Mouse (Mus musculus): ENCODE data around the gene Hes7. TPM values are rescaled to one million over a fixed set of nuclear protein-coding genes. Genes with fewer than 3 reads are reported as not detected.
A peak's percentile ranks its signal among the peaks of the same experiment; 100 is the strongest.

Gene Hes7
- polyA plus RNA-seq, 1 experiment from 2014 or later, result 0.70 TPM

- Histone ChIP-seq H3K4me1 (replicated peaks) (peaks cover 4% of the 10 kb centered on the region), H3K4me2 (no peak overlapping the region), H3K4me3 (no peak overlapping the region), H3K36me3 (no peaks in the 10 kb centered on the region), H3K9ac (no peak overlapping the region), H3K27me3 (replicated peaks) (no peaks in the 10 kb centered on the region), H3K9me3 (replicated peaks) (no peaks in the 10 kb centered on the region), H3K27ac (ENCODE audit: poor library complexity, severe bottlenecking) (no peak overlapping the region)
- WGBS, result 73% methylated on average over 9 of the region's 9 CpGs
- ATAC-seq (ENCODE audit: insufficient number of reproducible peaks, low FRiP score), result no peak
Observed at GRCm38 (mm10) chr11:69077316-69077715, 42.9 kb upstream of the Hes7 start.

- Histone ChIP-seq H3K4me2 (no peak overlapping the region), H3K36me3 (no peaks in the 10 kb centered on the region), H3K4me1 (replicated peaks) (no peaks in the 10 kb centered on the region), H3K9ac (no peak overlapping the region), H3K27me3 (replicated peaks) (no peaks in the 10 kb centered on the region), H3K4me3 (no peak overlapping the region), H3K9me3 (replicated peaks) (no peaks in the 10 kb centered on the region), H3K27ac (ENCODE audit: poor library complexity, severe bottlenecking) (no peak overlapping the region)
- no peak for ATAC-seq (ENCODE audit: insufficient number of reproducible peaks, low FRiP score)
- WGBS, result 71% methylated on average over 6 of the region's 6 CpGs
Observed at GRCm38 (mm10) chr11:69078041-69078440, 42.2 kb upstream of the Hes7 start.

- Histone ChIP-seq H3K27ac (ENCODE audit: poor library complexity, severe bottlenecking) (no peak overlapping the region), H3K4me3 (no peak overlapping the region), H3K27me3 (replicated peaks) (no peaks in the 10 kb centered on the region), H3K4me2 (no peak overlapping the region), H3K4me1 (replicated peaks) (no peaks in the 10 kb centered on the region), H3K9ac (no peak overlapping the region), H3K9me3 (replicated peaks) (no peaks in the 10 kb centered on the region), H3K36me3 (no peaks in the 10 kb centered on the region)
- 57% methylated on average over 5 of the region's 5 CpGs for WGBS
- no peak for ATAC-seq (ENCODE audit: insufficient number of reproducible peaks, low FRiP score)
Observed at GRCm38 (mm10) chr11:69078805-69079438, 41.3 kb upstream of the Hes7 start.

GRCm38 (mm10) chr11:69080102-69080854 is 39.9 kb upstream of the Hes7 start:
- ATAC-seq (ENCODE audit: insufficient number of reproducible peaks, low FRiP score), result no peak
- Histone ChIP-seq H3K9me3 (replicated peaks) (no peaks in the 10 kb centered on the region), H3K9ac (no peak overlapping the region), H3K27ac (ENCODE audit: poor library complexity, severe bottlenecking) (no peak overlapping the region), H3K36me3 (no peaks in the 10 kb centered on the region), H3K27me3 (replicated peaks) (no peaks in the 10 kb centered on the region), H3K4me1 (replicated peaks) (no peaks in the 10 kb centered on the region), H3K4me3 (no peak overlapping the region), H3K4me2 (no peak overlapping the region)
- WGBS, result 78% methylated on average over 15 of the region's 15 CpGs

GRCm38 (mm10) chr11:69080855-69081222 is 39.4 kb upstream of the Hes7 start:
- Histone ChIP-seq H3K9ac (no peak overlapping the region), H3K4me3 (no peak overlapping the region), H3K27me3 (replicated peaks) (no peaks in the 10 kb centered on the region), H3K4me2 (no peak overlapping the region), H3K4me1 (replicated peaks) (no peaks in the 10 kb centered on the region), H3K36me3 (no peaks in the 10 kb centered on the region), H3K27ac (ENCODE audit: poor library complexity, severe bottlenecking) (no peak overlapping the region), H3K9me3 (replicated peaks) (no peaks in the 10 kb centered on the region)
- ATAC-seq (ENCODE audit: insufficient number of reproducible peaks, low FRiP score), result no peak
- 83% methylated on average over 8 of the region's 8 CpGs for WGBS

- WGBS, result 85% methylated on average over 7 of the region's 7 CpGs
- peaks cover 6% of the 10 kb centered on the region for H3K4me1 ChIP-seq (replicated peaks)
- ATAC-seq (ENCODE audit: insufficient number of reproducible peaks, low FRiP score), result no peak
- H3K9me3 ChIP-seq (replicated peaks), result no peaks in the 10 kb centered on the region
- no peak overlapping the region for H3K27ac ChIP-seq (ENCODE audit: poor library complexity, severe bottlenecking)
- H3K27me3 ChIP-seq (replicated peaks), result no peaks in the 10 kb centered on the region
- H3K4me2 ChIP-seq, result no peak overlapping the region
- H3K36me3 ChIP-seq, result no peaks in the 10 kb centered on the region
- no peak overlapping the region for H3K4me3 ChIP-seq
- no peak overlapping the region for H3K9ac ChIP-seq
Observed at GRCm38 (mm10) chr11:69081613-69082012, 38.6 kb upstream of the Hes7 start.

GRCm38 (mm10) chr11:69085608-69086007 is 34.6 kb upstream of the Hes7 start:
- no peak overlapping the region for H3K27ac ChIP-seq (ENCODE audit: poor library complexity, severe bottlenecking)
- 77% methylated on average over 6 of the region's 6 CpGs for WGBS
- H3K4me3 ChIP-seq, result no peak overlapping the region

GRCm38 (mm10) chr11:69086390-69086789 is 33.8 kb upstream of the Hes7 start:
- Histone ChIP-seq H3K9me3 (replicated peaks) (no peaks in the 10 kb centered on the region), H3K36me3 (peaks cover 18% of the 10 kb centered on the region), H3K27me3 (replicated peaks) (no peaks in the 10 kb centered on the region), H3K4me2 (no peak overlapping the region; the same call in 1 of the 2 replicates), H3K27ac (ENCODE audit: poor library complexity, severe bottlenecking) (peak overlapping the region; percentile 94), H3K4me1 (replicated peaks) (peaks cover 42% of the 10 kb centered on the region), H3K9ac (no peak overlapping the region), H3K4me3 (no peak overlapping the region)
- 31% methylated on average over 6 of the region's 6 CpGs for WGBS
- ATAC-seq (ENCODE audit: insufficient number of reproducible peaks, low FRiP score), result no peak

More at GRCm38 (mm10) chr11:69085608-69086007, 34.6 kb upstream of the Hes7 start:
- Histone ChIP-seq H3K9ac (no peak overlapping the region), H3K36me3 (peaks cover 11% of the 10 kb centered on the region), H3K27me3 (replicated peaks) (no peaks in the 10 kb centered on the region), H3K9me3 (replicated peaks) (no peaks in the 10 kb centered on the region), H3K4me1 (replicated peaks) (peaks cover 36% of the 10 kb centered on the region), H3K4me2 (no peak overlapping the region)
- ATAC-seq (ENCODE audit: insufficient number of reproducible peaks, low FRiP score), result no peak

- H3K9ac ChIP-seq, result peak overlapping the region; percentile 24; the same call in 1 of the 2 replicates
- no peaks in the 10 kb centered on the region for H3K9me3 ChIP-seq (replicated peaks)
- WGBS, result 25% methylated on average over 4 of the region's 4 CpGs
Observed at GRCm38 (mm10) chr11:69087082-69087481, 33.1 kb upstream of the Hes7 start.

GRCm38 (mm10) chr11:69087597-69087996 is 32.6 kb upstream of the Hes7 start:
- Histone ChIP-seq H3K4me3 (peak overlapping the region; percentile 91), H3K27me3 (replicated peaks) (no peaks in the 10 kb centered on the region), H3K4me2 (peak overlapping the region; percentile 95), H3K4me1 (replicated peaks) (peaks cover 51% of the 10 kb centered on the region), H3K9ac (peak overlapping the region; percentile 100; the same call in 1 of the 2 replicates), H3K27ac (ENCODE audit: poor library complexity, severe bottlenecking) (peak overlapping the region; percentile 94), H3K9me3 (replicated peaks) (no peaks in the 10 kb centered on the region), H3K36me3 (peaks cover 27% of the 10 kb centered on the region)
- ATAC-seq (ENCODE audit: insufficient number of reproducible peaks, low FRiP score), result no peak
- WGBS, result 52% methylated on average over 2 of the region's 2 CpGs

More at GRCm38 (mm10) chr11:69087082-69087481, 33.1 kb upstream of the Hes7 start:
- H3K4me3 ChIP-seq, result no peak overlapping the region
- peaks cover 24% of the 10 kb centered on the region for H3K36me3 ChIP-seq
- peak overlapping the region; percentile 94 for H3K27ac ChIP-seq (ENCODE audit: poor library complexity, severe bottlenecking)
- H3K27me3 ChIP-seq (replicated peaks), result no peaks in the 10 kb centered on the region
- peak overlapping the region; percentile 14 for H3K4me2 ChIP-seq
- no peak for ATAC-seq (ENCODE audit: insufficient number of reproducible peaks, low FRiP score)
- H3K4me1 ChIP-seq (replicated peaks), result peaks cover 49% of the 10 kb centered on the region

- Histone ChIP-seq H3K9ac (peak within 1 kb of the TSS; percentile 100), H3K36me3 (peaks cover 30% of the 10 kb centered on the region), H3K27me3 (replicated peaks) (no peaks in the 10 kb centered on the region), H3K4me2 (peak within 1 kb of the TSS; percentile 95), H3K4me3 (peak within 1 kb of the TSS; percentile 91), H3K4me1 (replicated peaks) (peaks cover 51% of the 10 kb centered on the region), H3K9me3 (replicated peaks) (no peaks in the 10 kb centered on the region), H3K27ac (ENCODE audit: poor library complexity, severe bottlenecking) (peak within 1 kb of the TSS; percentile 94)
- peak; percentile 85 for ATAC-seq (ENCODE audit: insufficient number of reproducible peaks, low FRiP score)
- WGBS, result under 1% methylated on average over 63 of the region's 67 CpGs
Observed at GRCm38 (mm10) chr11:69088103-69088855, 31.9 kb upstream of the Hes7 start, which contains the start of gene Vamp2. Vamp2 (plus strand) TSS chr11:69088490.

Measured in heart, embryonic 12.5 days (tissue).